Mouse (Mus musculus): ENCODE measurements around the gene Gm16429. TPM values are rescaled to one million over a fixed set of nuclear protein-coding genes. Genes with fewer than 3 reads are reported as not detected.
"Not testable (repeated sequence)": the region's sequence is repeated elsewhere in the genome, so short reads cannot be mapped to it uniquely, and the experiment has no call there.

Gene Gm16429
- not detected for polyA plus RNA-seq (2017; shearing (Covaris generic))

DNA sequence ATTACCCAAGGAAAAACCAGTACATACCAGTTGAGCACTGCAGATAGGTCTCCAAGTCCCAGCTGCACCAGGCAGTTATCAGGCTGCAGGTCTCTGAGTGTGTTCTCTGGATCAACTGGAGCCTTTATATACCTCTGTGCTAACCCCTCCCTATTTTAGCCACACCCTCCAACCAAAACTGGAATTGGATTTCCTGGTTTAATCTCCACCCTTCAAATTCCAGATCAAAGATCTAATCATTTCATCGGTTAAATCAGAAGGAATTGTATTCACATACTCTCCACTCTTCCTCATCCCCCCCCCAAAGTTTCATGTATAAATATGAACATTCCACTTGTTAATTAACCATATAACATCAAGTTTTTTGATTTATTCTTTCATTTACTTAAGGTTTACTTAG, at the start of gene Gm16429:
TSS of gene Gm16429 (minus strand) at position 101 of the 400 bp plus-strand sequence.
- not testable (repeated sequence) for ATAC-seq

Other genes starting within 250 kb of the Gm16429 start
- not detected for gene Gm7792, start 85.3 kb downstream of the Gm16429 start, polyA plus RNA-seq (2017; shearing (Covaris generic))
- not detected for gene BC061212, start 141.5 kb upstream of the Gm16429 start, polyA plus RNA-seq (2017; shearing (Covaris generic))
- not detected for gene Gm6351, start 147.3 kb upstream of the Gm16429 start, polyA plus RNA-seq (2017; shearing (Covaris generic))